Mouse (Mus musculus): ENCODE measurements around the gene Tbx5. TPM values are rescaled to one million over a fixed set of nuclear protein-coding genes. Genes with fewer than 3 reads are reported as not detected.

Gene Tbx5
- total RNA-seq, 2 experiments from 2014 or later = not detected

Other genes with a start within 250 kb of the Tbx5 start
- gene Tbx3, start 162.0 kb upstream of the Tbx5 start, total RNA-seq (2021) = 1 to 10 TPM; 2.1 to 3.1 TPM

Data from layer of hippocampus, postnatal 36 days (tissue).